Mouse (Mus musculus) heart, embryonic 14.5 days (tissue): Measurements from ENCODE around the gene Dnajc15. TPM values are rescaled to one million over a fixed set of nuclear protein-coding genes. Genes with fewer than 3 reads are reported as not detected.
"Not testable (repeated sequence)": the region's sequence is repeated elsewhere in the genome, so short reads cannot be mapped to it uniquely, and the experiment has no call there.

ENCODE experiments used
- ATAC-seq: fragments of 200-750 bp; cut with Nextera tagmentation; 2 replicates; pipeline ENCODE4 v1.8.0; 2017; ENCODE audit warnings: low read depth, moderate TSS enrichment; ENCODE audit not compliant: insufficient number of reproducible peaks, insufficient read depth, low FRiP score
- H3K27ac ChIP-seq, 2 experiments: fragments of 200-500 bp in 1 of 2; fragments of 300-500 bp in 1 of 2; sonication (generic) in 1 of 2; replicated peaks in 1 of 2; 2 replicates each; pipeline ENCODE4 v1.5.1; 2012 to 2014; ENCODE audit warnings: low read depth in 2 of 2, low read length in 2 of 2, control low read depth in 1 of 2, mild to moderate bottlenecking in 1 of 2, mixed read lengths in 1 of 2; ENCODE audit not compliant: control insufficient read depth in 1 of 2, insufficient read depth in 1 of 2
- H3K27me3 ChIP-seq: fragments of 300-500 bp; sonication (generic); 2 replicates; pipeline ENCODE4 v1.6.1; 2014; ENCODE audit warnings: mild to moderate bottlenecking, low read length, control low read depth; ENCODE audit not compliant: control insufficient read depth, insufficient read depth
- H3K36me3 ChIP-seq: fragments of 300-500 bp; sonication (generic); 2 replicates; pipeline ENCODE4 v1.6.1; 2014; ENCODE audit warnings: mild to moderate bottlenecking, control low read depth, low read length, mixed read lengths; ENCODE audit not compliant: control insufficient read depth, insufficient read depth
- H3K4me1 ChIP-seq, 2 experiments: fragments of 200-500 bp in 1 of 2; fragments of 300-500 bp in 1 of 2; sonication (generic) in 1 of 2; 2 replicates each; pipeline ENCODE4 v1.6.1; 2012 to 2014; ENCODE audit warnings: low read length in 2 of 2, control low read depth in 1 of 2, mixed read lengths in 1 of 2; ENCODE audit not compliant: control insufficient read depth in 2 of 2, insufficient read depth in 2 of 2
- H3K4me2 ChIP-seq: fragments of 300-500 bp; sonication (generic); 2 replicates; pipeline ENCODE4 v1.6.1; 2014; ENCODE audit warnings: mild to moderate bottlenecking, low read length
- H3K4me3 ChIP-seq, 2 experiments: fragments of 200-500 bp in 1 of 2; fragments of 300-500 bp in 1 of 2; sonication (generic) in 1 of 2; 2 replicates each; pipeline ENCODE4 v1.5.1; 2012 to 2014; ENCODE audit warnings: low read length in 2 of 2, mild to moderate bottlenecking in 2 of 2, control low read depth in 1 of 2, low read depth in 1 of 2, moderate library complexity in 1 of 2; ENCODE audit not compliant: control insufficient read depth in 1 of 2, insufficient read depth in 1 of 2
- H3K9ac ChIP-seq: fragments of 300-500 bp; sonication (generic); 2 replicates; pipeline ENCODE4 v1.6.1; 2014; ENCODE audit warnings: mild to moderate bottlenecking, low read length
- H3K9me3 ChIP-seq: fragments of 300-500 bp; sonication (generic); 2 replicates; pipeline ENCODE4 v1.6.1; 2016; ENCODE audit warnings: low read length, control low read depth; ENCODE audit not compliant: control insufficient read depth
- WGBS: fragments of 180-500 bp; shearing (Covaris S2); extraction: QIAGEN DNeasy Blood & Tissue Kit; methylation state at CpG from one replicate; pipeline ENCODE4 v1.1.7; 2014; 5-methylcytosine and 5-hydroxymethylcytosine counted together
- polyA plus RNA-seq: library from polyadenylated mRNA; unstranded; fragments of >200 nt; fragmentation: Nextera tagmentation; extraction: Ambion mirVana; gene quantifications from 2 replicates; pipeline ENCODE4 v1.2.1, GENCODE M21; 2014

Gene Dnajc15
- polyA plus RNA-seq, 1 experiment from 2014 or later = 179 TPM

- Histone ChIP-seq H3K4me1 (no peaks in the 10 kb centered on the region; a peak in 1 of 4 replicates), H3K4me3 (no peak overlapping the region), H3K9me3 (no peaks in the 10 kb centered on the region), H3K4me2 (no peak overlapping the region), H3K9ac (no peak overlapping the region), H3K27ac (no peak overlapping the region), H3K36me3 (no peaks in the 10 kb centered on the region), H3K27me3 (no peaks in the 10 kb centered on the region)
- no peak for ATAC-seq
- 97% methylated on average over 3 of the region's 3 CpGs for WGBS
Observed at GRCm38 (mm10) chr14:77902541-77902940, 27.6 kb upstream of the Dnajc15 start.

GRCm38 (mm10) chr14:77895951-77896350, 21.0 kb upstream of the Dnajc15 start:
- ATAC-seq = no peak
- WGBS = 87% methylated on average over 3 of the region's 3 CpGs
- Histone ChIP-seq H3K9me3 (no peaks in the 10 kb centered on the region), H3K4me3 (no peak overlapping the region), H3K4me1 (no peaks in the 10 kb centered on the region), H3K36me3 (no peaks in the 10 kb centered on the region), H3K27me3 (no peaks in the 10 kb centered on the region), H3K4me2 (no peak overlapping the region), H3K27ac (no peak overlapping the region), H3K9ac (no peak overlapping the region)

GRCm38 (mm10) chr14:77889911-77890310, 15.0 kb upstream of the Dnajc15 start:
- Histone ChIP-seq H3K36me3 (no peaks in the 10 kb centered on the region), H3K9me3 (no peaks in the 10 kb centered on the region), H3K4me1 (no peaks in the 10 kb centered on the region), H3K9ac (no peak overlapping the region), H3K27me3 (no peaks in the 10 kb centered on the region), H3K4me3 (no peak overlapping the region), H3K4me2 (no peak overlapping the region), H3K27ac (no peak overlapping the region)
- ATAC-seq = no peak
- WGBS = 79% methylated on average over 7 of the region's 7 CpGs

GRCm38 (mm10) chr14:77886941-77887340, 12.0 kb upstream of the Dnajc15 start:
- ATAC-seq = no peak
- H3K9me3 ChIP-seq = no peaks in the 10 kb centered on the region
- H3K4me1 ChIP-seq = no peaks in the 10 kb centered on the region
- no peaks in the 10 kb centered on the region for H3K36me3 ChIP-seq
- H3K4me3 ChIP-seq = no peak overlapping the region
- H3K9ac ChIP-seq = no peak overlapping the region
- H3K27me3 ChIP-seq = no peaks in the 10 kb centered on the region
- no peak overlapping the region for H3K4me2 ChIP-seq
- H3K27ac ChIP-seq = no peak overlapping the region
- 74% methylated on average over 4 of the region's 4 CpGs for WGBS

GRCm38 (mm10) chr14:77886376-77886775, 11.5 kb upstream of the Dnajc15 start:
- no peaks in the 10 kb centered on the region for H3K4me1 ChIP-seq
- H3K36me3 ChIP-seq = no peaks in the 10 kb centered on the region
- H3K27me3 ChIP-seq = no peaks in the 10 kb centered on the region
- H3K4me2 ChIP-seq = no peak overlapping the region
- H3K9ac ChIP-seq = no peak overlapping the region
- no peak overlapping the region for H3K27ac ChIP-seq
- no peaks in the 10 kb centered on the region for H3K9me3 ChIP-seq
- ATAC-seq = no peak
- no peak overlapping the region for H3K4me3 ChIP-seq
- WGBS = 82% methylated on average over 3 of the region's 3 CpGs

GRCm38 (mm10) chr14:77882669-77883068, 7.7 kb upstream of the Dnajc15 start:
- Histone ChIP-seq H3K27ac (no peak overlapping the region), H3K9ac (no peak overlapping the region), H3K36me3 (no peaks in the 10 kb centered on the region), H3K4me3 (no peak overlapping the region), H3K27me3 (no peaks in the 10 kb centered on the region), H3K4me2 (no peak overlapping the region), H3K9me3 (no peaks in the 10 kb centered on the region), H3K4me1 (no peaks in the 10 kb centered on the region)
- ATAC-seq = no peak
- 73% methylated on average over 6 of the region's 6 CpGs for WGBS

- no peak for ATAC-seq
- Histone ChIP-seq H3K27ac (no peak overlapping the region), H3K4me3 (no peak overlapping the region), H3K9ac (no peak overlapping the region), H3K27me3 (no peaks in the 10 kb centered on the region), H3K36me3 (no peaks in the 10 kb centered on the region), H3K9me3 (no peaks in the 10 kb centered on the region), H3K4me1 (no peaks in the 10 kb centered on the region), H3K4me2 (no peak overlapping the region)
- WGBS = 80% methylated on average over 1 of the region's 1 CpGs
Observed at GRCm38 (mm10) chr14:77881998-77882397, 7.1 kb upstream of the Dnajc15 start.

- H3K9ac ChIP-seq, H3K4me3 ChIP-seq, H3K4me2 ChIP-seq, H3K9me3 ChIP-seq, H3K36me3 ChIP-seq, ATAC-seq, H3K27ac ChIP-seq, H3K27me3 ChIP-seq: not testable (repeated sequence)
- H3K4me1 ChIP-seq = peaks cover 2 to 11% of the 10 kb centered on the region in 2 experiments; a peak in 2 of 4 replicates
- WGBS = 64% methylated on average over 2 of the region's 2 CpGs
Observed at GRCm38 (mm10) chr14:77877876-77878275, 3.0 kb upstream of the Dnajc15 start.
